Comparison of ENCODE assay signal across 8 mouse cellular contexts in the genomic region with DNA sequence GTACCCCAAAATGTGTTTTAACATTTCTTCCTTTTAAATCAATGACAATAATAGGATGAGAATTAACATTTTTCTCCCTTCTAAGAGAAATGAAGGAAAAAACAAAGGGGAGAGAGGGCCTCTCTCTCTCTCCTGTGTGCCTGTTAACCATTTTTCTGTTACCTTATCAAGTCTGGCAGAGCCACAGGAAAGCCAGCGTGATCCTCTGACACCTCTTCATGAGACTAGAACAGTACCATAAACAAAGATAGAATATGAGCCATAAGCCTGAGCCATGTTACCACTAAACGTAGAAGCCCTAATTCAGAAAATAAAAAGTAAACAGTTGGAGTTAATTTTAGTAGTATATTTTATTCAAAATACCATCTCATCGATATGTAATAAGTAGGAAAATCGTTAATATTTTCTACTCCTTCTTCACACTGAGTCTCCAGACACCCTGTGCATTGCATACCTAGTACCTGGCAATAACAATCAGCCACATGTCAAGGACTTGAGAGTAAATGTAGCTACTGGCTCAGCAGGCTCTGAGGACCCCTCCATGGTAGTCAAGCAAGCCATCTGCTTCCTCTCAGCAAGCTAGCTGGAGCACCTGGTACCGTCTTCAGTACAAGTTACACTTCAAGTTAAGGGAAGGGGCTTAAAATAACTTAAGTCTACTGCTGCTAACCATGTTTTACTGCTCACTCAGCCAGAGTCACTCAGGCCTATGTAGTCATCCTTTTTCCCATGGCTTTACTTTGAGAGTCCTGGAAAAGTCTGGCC. TPM values are rescaled to one million over a fixed set of nuclear protein-coding genes. Genes with fewer than 3 reads are reported as not detected.
DNase-seq lines count a peak whose midpoint lies in the region; ATAC-seq lines count a peak whose summit lies in the region.

No protein-coding gene starts in this region.

- H3K4me3 ChIP-seq in heart, embryonic 13.5 days = peak overlapping the region; percentile 69
- H3K4me3 ChIP-seq in heart, embryonic 15.5 days = peak overlapping the region; percentile 87
- H3K4me3 ChIP-seq in liver, embryonic 16.5 days (ENCODE audit: low read depth, low read length) = peak overlapping the region; percentile 73

- DNase-seq in heart, postnatal 25 days (ENCODE audit: low spot score) = no peak
- DNase-seq in brain, adult 2 months (ENCODE audit: low read depth, low spot score) = peak; percentile 60
- DNase-seq in urinary bladder, postnatal 4 days (ENCODE audit: low spot score in 2 of 2) = no peak
- DNase-seq in adrenal gland, postnatal 14 days = no peak

- intact Hi-C loops in heart, postnatal 25 days (cut with DNase I) = loop anchor here (5.0 kb wide), 5 partner anchors 53 to 133 kb away; no protein-coding TSS in a partner anchor

- no peaks in the 10 kb centered on the region for H3K36me3 ChIP-seq in heart, embryonic 13.5 days
- H3K36me3 ChIP-seq in heart, embryonic 15.5 days = no peaks in the 10 kb centered on the region
- no peaks in the 10 kb centered on the region for H3K36me3 ChIP-seq in liver, embryonic 16.5 days (ENCODE audit: control insufficient read depth, insufficient read depth)

- H3K27ac ChIP-seq in heart, embryonic 13.5 days (replicated peaks) = no peak overlapping the region
- H3K27ac ChIP-seq in heart, embryonic 15.5 days = no peak overlapping the region
- H3K27ac ChIP-seq in liver, embryonic 16.5 days (ENCODE audit: low read length) = no peak overlapping the region

- WGBS in heart, embryonic 13.5 days = 53% methylated on average over 5 of the region's 5 CpGs
- 53% methylated on average over 5 of the region's 5 CpGs for WGBS in heart, embryonic 15.5 days
- WGBS in liver, embryonic 16.5 days (ENCODE audit: insufficient replicate concordance) = 40% methylated on average over 5 of the region's 5 CpGs

- ATAC-seq in heart, embryonic 13.5 days (ENCODE audit: extremely low read depth, insufficient number of reproducible peaks, low FRiP score, low TSS enrichment) = no peak
- no peak for ATAC-seq in heart, embryonic 15.5 days (replicated peaks; ENCODE audit: insufficient number of reproducible peaks, insufficient read depth, low FRiP score, low read depth)
- no peak for ATAC-seq in liver, embryonic 16.5 days (ENCODE audit: low read depth)
- ATAC-seq in monocyte, adult 5-6 weeks (replicated peaks; ENCODE audit: insufficient number of reproducible peaks, low FRiP score, low TSS enrichment, poor library complexity, severe bottlenecking) = no peak

- peaks cover 56% of the 10 kb centered on the region for H3K4me1 ChIP-seq in heart, embryonic 13.5 days
- H3K4me1 ChIP-seq in heart, embryonic 15.5 days (replicated peaks) = peaks cover 40% of the 10 kb centered on the region
- H3K4me1 ChIP-seq in liver, embryonic 16.5 days (ENCODE audit: control insufficient read depth, low read depth, low read length) = peaks cover 28% of the 10 kb centered on the region

- H3K27me3 ChIP-seq in heart, embryonic 13.5 days (replicated peaks) = no peaks in the 10 kb centered on the region
- H3K27me3 ChIP-seq in heart, embryonic 15.5 days = no peaks in the 10 kb centered on the region
- no peaks in the 10 kb centered on the region for H3K27me3 ChIP-seq in liver, embryonic 16.5 days (ENCODE audit: control insufficient read depth, insufficient read depth, low read depth, low read length)

- H3K9ac ChIP-seq in heart, embryonic 13.5 days = peak overlapping the region; percentile 88
- peak overlapping the region; percentile 84 for H3K9ac ChIP-seq in heart, embryonic 15.5 days
- peak overlapping the region; percentile 73 for H3K9ac ChIP-seq in liver, embryonic 16.5 days (ENCODE audit: low read depth, low read length)

- H3K9me3 ChIP-seq in heart, embryonic 13.5 days = no peaks in the 10 kb centered on the region
- no peaks in the 10 kb centered on the region for H3K9me3 ChIP-seq in heart, embryonic 15.5 days (replicated peaks)
- no peaks in the 10 kb centered on the region for H3K9me3 ChIP-seq in liver, embryonic 16.5 days (replicated peaks; ENCODE audit: control insufficient read depth, low read length)

- peak overlapping the region; percentile 71 for H3K4me2 ChIP-seq in heart, embryonic 13.5 days
- H3K4me2 ChIP-seq in heart, embryonic 15.5 days = peak overlapping the region; percentile 82
- H3K4me2 ChIP-seq in liver, embryonic 16.5 days (ENCODE audit: low read depth, low read length) = peak overlapping the region; percentile 94

RNA-seq across cellular contexts. Expression of a gene that starts 2.2 kb away (rescaled TPM):
- polyA plus RNA-seq in heart, embryonic 13.5 days (2015; fragmentation: Nextera tagmentation; extraction: Ambion mirVana) = 5.9 and 6.3 TPM in 2 replicates
- 10 to 100 TPM; 20.0 to 20.8 TPM for total RNA-seq in heart, postnatal 25 days (2021)
- polyA plus RNA-seq in heart, embryonic 15.5 days (2015; fragmentation: Nextera tagmentation; extraction: Ambion mirVana) = 7.1 and 9.0 TPM in 2 replicates
- 4.3 and 5.2 TPM in 2 replicates for polyA plus RNA-seq in liver, embryonic 16.5 days (2015; fragmentation: Nextera tagmentation; extraction: Ambion mirVana)
- 10.1 and 11.0 TPM in 2 replicates for total RNA-seq in adrenal gland, postnatal 14 days (2021)
- total RNA-seq in monocyte, adult 5-6 weeks (2017) = 5.4 to 7.1 TPM (median 6.8 TPM) in 3 replicates
